Mouse (Mus musculus) G1E (cell line): ENCODE results near the gene Ercc8.

ENCODE experiments used
- CTCF ChIP-seq: IDR thresholded peaks from 2 replicates; pipeline ENCODE4 v1.5.1; 2012; ENCODE audit warnings: low read depth, low read length, inconsistent platforms, mixed read lengths
- GATA1 ChIP-seq: IDR thresholded peaks from 2 replicates; pipeline ENCODE4 v1.6.1; 2012; ENCODE audit warnings: borderline replicate concordance, low read length, inconsistent platforms, mixed read lengths
- POLR2AphosphoS5 ChIP-seq: IDR thresholded peaks from 2 replicates; pipeline ENCODE4 v1.6.1; 2012; ENCODE audit warnings: low read depth, low read length, inconsistent platforms; ENCODE audit not compliant: insufficient replicate concordance
- TAL1 ChIP-seq: conservative IDR thresholded peaks from 2 replicates; pipeline ENCODE4 v1.6.1; 2012; ENCODE audit warnings: low read depth, low read length, inconsistent platforms, mixed read lengths

- TF ChIP-seq CTCF, result peak; percentile 76
- TF ChIP-seq GATA1, result no peak
- TF ChIP-seq POLR2AphosphoS5, result no peak
- no peak for TF ChIP-seq TAL1
Observed at GRCm38 (mm10) chr13:108151782-108152181, 6.7 kb upstream of the Ercc8 start.
